12 mouse cellular contexts compared by ENCODE assay signal in the genomic region with DNA sequence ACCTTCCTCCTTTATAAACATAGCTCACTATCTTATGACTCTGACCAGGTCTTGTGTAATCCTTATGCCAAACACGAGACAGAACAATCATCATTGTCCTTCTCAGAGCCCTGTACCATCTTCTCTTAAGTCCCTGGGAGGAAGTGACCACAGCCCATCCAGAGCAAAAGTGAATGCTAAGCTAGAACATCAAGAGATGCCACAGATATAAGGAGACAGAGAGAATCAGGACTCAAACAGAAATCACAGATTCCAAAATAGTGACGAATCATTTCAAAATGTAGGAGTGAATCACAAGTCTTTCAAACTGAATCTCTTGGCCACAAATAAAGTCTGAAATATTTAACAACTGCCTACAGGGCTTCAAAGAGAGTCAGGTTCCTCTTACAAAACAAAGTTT.
"Had no signal": no experiment of that assay in that cellular context is flagged by ENCODE, and none has a peak within 500 bp of the region (broad histone marks: within the 10 kb centered on the region; RNA-seq: fewer than 3 reads in every experiment).

No protein-coding gene starts in this region.

- H3K4me3 ChIP-seq: kidney, embryonic 15.5 days; limb, embryonic 10.5 days; liver, embryonic 15.5 days; midbrain, embryonic 12.5 days; neural tube, embryonic 15.5 days had no signal

- H3K9ac ChIP-seq: kidney, embryonic 15.5 days; liver, embryonic 15.5 days; midbrain, embryonic 12.5 days; neural tube, embryonic 15.5 days had no signal

- H3K36me3 ChIP-seq: kidney, embryonic 15.5 days; limb, embryonic 10.5 days; liver, embryonic 15.5 days; neural tube, embryonic 15.5 days had no signal

- ATAC-seq: midbrain, embryonic 16.5 days had no signal

- H3K27ac ChIP-seq: kidney, embryonic 15.5 days; limb, embryonic 10.5 days; liver, embryonic 15.5 days; midbrain, embryonic 12.5 days; neural tube, embryonic 15.5 days had no signal

- DNase-seq: kidney, adult 2 months; kidney, postnatal 14 days; lung, adult 2 months; thymus, adult 18-20 months; thymus, postnatal 25 days had no signal

- H3K27me3 ChIP-seq: kidney, embryonic 15.5 days; liver, embryonic 15.5 days; midbrain, embryonic 12.5 days; neural tube, embryonic 15.5 days had no signal

- H3K4me1 ChIP-seq: kidney, embryonic 15.5 days; limb, embryonic 10.5 days; liver, embryonic 15.5 days; midbrain, embryonic 12.5 days had no signal

- H3K4me2 ChIP-seq: kidney, embryonic 15.5 days; liver, embryonic 11.5 days; liver, embryonic 15.5 days; midbrain, embryonic 12.5 days; neural tube, embryonic 15.5 days had no signal

- H3K9me3 ChIP-seq: kidney, embryonic 15.5 days; limb, embryonic 10.5 days; liver, embryonic 15.5 days; midbrain, embryonic 12.5 days; neural tube, embryonic 15.5 days had no signal
